Mouse (Mus musculus) fat pad, adult 2 months (tissue): ENCODE data around the gene Olfr1030.
"Not testable (repeated sequence)": the region's sequence is repeated elsewhere in the genome, so short reads cannot be mapped to it uniquely, and the experiment has no call there.

Source experiments
- DNase-seq: peaks from one replicate; pipeline ENCODE4 v3.0.0-alpha.2; 2011; ENCODE audit warnings: low read depth, low spot score; ENCODE audit errors: extremely low read depth

Olfr1030 gene

GRCm38 (mm10) chr2:85978976-85979375, at the start of gene Olfr1030:
Olfr1030 (plus strand) TSS chr2:85979276.
- no peak for DNase-seq

- no peak for DNase-seq
Observed at GRCm38 (mm10) chr2:85950137-85950536, 28.9 kb upstream of the Olfr1030 start, which contains the start of gene Olfr1028. Olfr1028 (plus strand) TSS chr2:85950437.

DNA sequence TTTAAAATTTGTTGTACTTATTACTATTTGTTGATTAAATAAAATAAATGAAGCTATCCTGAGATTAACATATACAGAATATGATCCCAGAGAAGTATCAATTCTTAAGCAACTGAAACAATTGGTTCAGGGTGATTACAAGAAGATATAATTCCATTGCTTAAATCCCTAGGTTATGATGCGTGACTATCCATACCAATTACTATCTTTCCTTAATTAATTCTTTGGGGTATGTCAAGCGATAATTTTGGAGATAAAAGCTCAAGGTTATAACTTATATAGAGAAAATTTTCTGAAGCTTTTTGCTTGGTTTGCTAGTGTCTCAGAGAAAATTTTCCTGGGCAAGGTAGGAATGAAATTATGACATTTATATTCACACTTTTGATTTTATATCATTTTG, 5.5 kb upstream of the Olfr1030 start, which contains the start of gene Olfr1029:
Gene Olfr1029, plus strand, starts transcription at position 301 of the 400 bp plus-strand sequence.
- no peak for DNase-seq

DNA sequence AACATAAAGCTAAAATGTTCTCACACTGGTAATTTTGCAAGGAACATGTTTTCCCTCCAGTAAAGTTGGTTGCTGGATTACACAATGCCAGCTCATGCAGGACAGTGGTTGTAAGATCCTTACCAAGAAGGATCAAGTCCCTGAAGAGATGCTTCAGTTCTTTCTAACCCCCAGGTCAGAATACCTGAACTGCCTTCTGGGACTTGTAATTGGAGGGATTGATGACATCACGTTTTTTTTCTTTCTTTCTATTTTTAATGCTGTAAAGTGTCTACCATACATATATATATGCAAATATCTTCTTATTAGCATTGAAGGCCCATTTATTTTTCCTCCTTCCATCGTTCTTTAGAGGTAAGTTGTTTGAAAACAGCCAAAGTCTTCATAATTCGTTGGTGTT, 10.9 kb downstream of the Olfr1030 start, which contains the start of gene Olfr1031:
Gene Olfr1031, plus strand, starts transcription at position 301 of the 400 bp plus-strand sequence.
- DNase-seq: no peak

DNA sequence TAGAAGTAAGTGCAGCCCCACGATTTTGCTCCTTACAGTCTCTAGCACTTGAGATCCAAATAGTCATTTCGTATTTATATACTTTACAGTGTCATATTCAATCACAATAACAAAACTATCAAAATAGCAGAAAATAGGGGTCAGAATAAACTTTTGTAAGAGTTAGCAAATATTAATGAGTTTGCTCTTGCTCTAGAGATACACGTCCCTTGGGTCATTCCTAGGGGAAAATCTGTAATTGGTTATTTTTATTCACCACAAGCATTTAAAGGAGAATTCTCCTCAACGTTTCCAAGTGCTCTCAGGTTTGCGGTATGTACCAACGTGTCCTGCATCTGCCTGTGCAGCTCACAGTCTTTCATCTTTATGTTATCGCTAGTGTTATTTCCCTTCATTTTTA, 26.2 kb downstream of the Olfr1030 start, which contains the start of gene Olfr1032:
Gene Olfr1032, plus strand, starts transcription at position 301 of the 400 bp plus-strand sequence.
- no peak for DNase-seq

GRCm38 (mm10) chr2:86020406-86020805, 41.3 kb downstream of the Olfr1030 start, which contains the start of gene Olfr1033:
Olfr1033 (plus strand) TSS chr2:86020633.
- not testable (repeated sequence) for DNase-seq

GRCm38 (mm10) chr2:86021518-86021917, 42.4 kb downstream of the Olfr1030 start:
- DNase-seq: not testable (repeated sequence)
